Mouse (Mus musculus) heart, adult 18-20 months (tissue): ENCODE data around the gene Nat10. TPM values are rescaled to one million over a fixed set of nuclear protein-coding genes. Genes with fewer than 3 reads are reported as not detected.

Source experiments
- total RNA-seq, 2 experiments: library from RNA; stranded (reverse); gene quantifications; 2 replicates each; pipeline ENCODE4 v1.2.3; 2021

Nat10 gene
- total RNA-seq, 2 experiments from 2014 or later: 15.5 to 17.7 TPM

Other genes with a start within 250 kb of the Nat10 start
- 10 to 100 TPM; 22.1 to 26.7 TPM for gene Abtb2, start 195.0 kb downstream of the Nat10 start, total RNA-seq
- 100 to 1,000 TPM; 201 to 202 TPM for gene Caprin1, start 36.4 kb upstream of the Nat10 start, total RNA-seq
- 10 to 100 TPM; 21.6 to 26.0 TPM for gene Lmo2, start 196.7 kb upstream of the Nat10 start, total RNA-seq